Mouse (Mus musculus): ENCODE data around the gene Mtmr4. TPM values are rescaled to one million over a fixed set of nuclear protein-coding genes. Genes with fewer than 3 reads are reported as not detected.
A peak's percentile ranks its signal among the peaks of the same experiment; 100 is the strongest.

Gene Mtmr4
- polyA plus RNA-seq, 1 experiment from 2014 or later, result 19.8 TPM

DNA sequence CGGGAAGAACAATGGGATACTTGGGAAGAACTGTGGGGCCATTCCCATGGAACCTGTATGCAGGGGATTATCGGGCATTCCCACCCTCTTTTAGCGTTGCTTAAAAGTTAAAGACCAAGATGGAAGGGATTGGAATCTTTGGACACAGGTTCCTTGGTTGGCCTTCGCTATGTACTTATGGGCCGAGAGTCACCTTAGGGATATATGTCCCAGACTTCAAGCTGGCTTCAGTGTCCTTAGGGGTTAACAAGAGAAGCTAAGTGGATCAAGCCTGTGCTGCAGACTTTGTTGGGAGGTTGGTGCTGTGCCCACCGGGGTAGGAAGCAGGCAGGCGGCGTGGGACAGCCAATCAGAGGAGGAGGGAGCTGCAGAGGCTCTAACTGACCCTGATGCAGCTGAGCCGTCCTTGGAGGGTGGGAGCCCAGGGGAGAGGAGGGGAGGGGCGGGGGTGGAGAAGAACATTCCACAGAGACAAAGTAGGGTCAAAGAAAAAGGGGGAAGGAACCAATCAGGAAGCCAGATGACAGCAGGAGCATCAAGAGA is 11.3 kb upstream of the Mtmr4 start:
- no peak overlapping the region for H3K27ac ChIP-seq
- H3K9me3 ChIP-seq (replicated peaks; ENCODE audit: low read length), result no peaks in the 10 kb centered on the region
- TF ChIP-seq CTCF (IDR thresholded peaks at IDR 0.05; ENCODE audit: low read depth), result no peak
- H3K36me3 ChIP-seq (ENCODE audit: insufficient read depth, low read length), result no peaks in the 10 kb centered on the region
- ATAC-seq (replicated peaks; ENCODE audit: low FRiP score, low read depth) (no peak), DNase-seq (ENCODE audit: low spot score) (no peak)
- H3K9ac ChIP-seq (ENCODE audit: low read depth, low read length), result no peak overlapping the region
- 0 out of 2 replicates have a peak overlapping the region, but pooled peaks have one; percentile 18 for H3K4me2 ChIP-seq (ENCODE audit: low read length)
- no peak overlapping the region for H3K4me3 ChIP-seq (replicated peaks; ENCODE audit: low read depth, low read length)
- 60% methylated on average over 9 of the region's 10 CpGs for WGBS
- peaks cover 23% of the 10 kb centered on the region for H3K4me1 ChIP-seq (replicated peaks; ENCODE audit: insufficient read depth, low read length)
- no peaks in the 10 kb centered on the region for H3K27me3 ChIP-seq (ENCODE audit: insufficient read depth, low read length)

DNA sequence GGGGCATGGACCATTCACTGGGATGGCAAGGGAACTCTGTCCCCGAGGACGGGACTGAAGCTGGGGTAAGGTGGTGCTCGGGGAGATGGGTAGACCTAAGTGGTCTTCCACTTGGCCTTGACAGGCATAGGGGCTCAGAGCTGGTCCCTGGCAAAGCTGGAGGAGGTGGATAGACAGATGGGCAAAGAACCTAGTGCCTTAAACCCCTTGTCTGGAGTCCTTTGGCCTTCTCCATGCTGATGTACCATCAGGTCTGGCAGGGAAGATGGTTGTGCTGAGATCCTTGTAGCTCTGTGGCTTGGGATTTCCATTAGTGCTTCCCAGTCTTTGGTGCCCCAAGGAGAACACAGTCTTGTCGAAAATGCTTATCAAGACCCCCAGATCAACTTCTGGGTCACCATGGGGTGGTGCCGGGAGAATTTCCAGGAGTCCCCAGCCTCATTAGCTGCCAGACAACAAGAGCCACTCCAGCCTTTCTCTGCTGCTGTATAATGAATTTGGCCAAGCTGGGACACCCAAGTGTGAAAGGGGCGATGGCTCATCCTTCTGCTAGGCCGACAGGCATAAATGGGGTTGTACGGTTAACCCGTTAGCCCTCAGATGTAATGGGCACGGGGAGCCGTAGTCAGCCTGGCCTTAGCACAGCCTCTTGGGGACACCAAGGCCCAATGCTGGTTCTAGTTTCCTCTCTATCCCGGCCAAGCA is 10.6 kb upstream of the Mtmr4 start:
- no peak overlapping the region for H3K9ac ChIP-seq (ENCODE audit: low read depth, low read length)
- no peaks in the 10 kb centered on the region for H3K27me3 ChIP-seq (ENCODE audit: insufficient read depth, low read length)
- 84% methylated on average over 12 of the region's 12 CpGs for WGBS
- TF ChIP-seq CTCF (IDR thresholded peaks at IDR 0.05; ENCODE audit: low read depth), result no peak
- ATAC-seq (replicated peaks; ENCODE audit: low FRiP score, low read depth), result no peak
- no peaks in the 10 kb centered on the region for H3K9me3 ChIP-seq (replicated peaks; ENCODE audit: low read length)
- no peak for DNase-seq (ENCODE audit: low spot score)
- H3K36me3 ChIP-seq (ENCODE audit: insufficient read depth, low read length), result no peaks in the 10 kb centered on the region
- no peak overlapping the region for H3K4me2 ChIP-seq (ENCODE audit: low read length)
- no peak overlapping the region for H3K27ac ChIP-seq
- no peak overlapping the region for H3K4me3 ChIP-seq (replicated peaks; ENCODE audit: low read depth, low read length)
- peaks cover 24% of the 10 kb centered on the region for H3K4me1 ChIP-seq (replicated peaks; ENCODE audit: insufficient read depth, low read length)

DNA sequence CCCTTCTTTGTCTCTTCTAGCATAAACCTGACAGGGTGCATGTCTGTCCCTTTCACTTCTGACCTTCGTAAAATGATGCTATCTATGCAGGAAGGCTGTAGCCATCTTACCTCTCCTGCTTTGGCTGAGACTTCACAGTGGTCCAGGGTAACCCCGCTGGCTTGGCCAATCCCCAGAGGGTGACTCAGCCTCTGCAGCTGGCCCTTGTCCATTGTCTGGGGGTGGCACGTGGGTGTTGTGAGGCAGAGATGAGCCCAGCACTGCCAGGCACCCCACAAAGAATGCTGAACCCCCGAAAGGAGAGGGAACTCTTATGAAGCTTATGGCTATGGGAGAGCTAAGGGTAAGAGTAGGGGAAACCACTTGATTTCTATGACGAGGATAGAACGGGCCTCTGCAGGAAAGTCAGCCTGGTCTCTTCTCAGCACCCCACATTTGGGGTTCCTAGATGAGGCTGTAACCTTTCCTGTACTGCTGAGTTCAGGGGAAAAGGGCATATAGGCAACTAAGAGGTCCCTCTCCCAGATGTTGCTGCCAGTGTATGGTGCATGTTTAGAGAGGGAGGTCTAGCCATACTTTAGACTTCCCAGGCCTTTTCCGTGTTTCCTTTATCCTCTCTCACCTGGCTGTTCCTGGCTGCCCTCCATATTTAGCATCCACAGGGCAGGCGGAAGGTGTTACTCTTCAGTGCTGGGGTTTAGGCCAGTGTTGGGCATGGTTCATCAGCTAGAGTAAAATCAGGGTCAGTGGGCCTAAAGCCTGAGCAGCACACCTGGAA is 9.8 kb upstream of the Mtmr4 start:
- no peaks in the 10 kb centered on the region for H3K27me3 ChIP-seq (ENCODE audit: insufficient read depth, low read length)
- no peaks in the 10 kb centered on the region for H3K9me3 ChIP-seq (replicated peaks; ENCODE audit: low read length)
- no peak overlapping the region for H3K4me2 ChIP-seq (ENCODE audit: low read length)
- no peak overlapping the region for H3K9ac ChIP-seq (ENCODE audit: low read depth, low read length)
- DNase-seq (ENCODE audit: low spot score) (no peak), ATAC-seq (replicated peaks; ENCODE audit: low FRiP score, low read depth) (no peak)
- no peaks in the 10 kb centered on the region for H3K36me3 ChIP-seq (ENCODE audit: insufficient read depth, low read length)
- H3K4me3 ChIP-seq (replicated peaks; ENCODE audit: low read depth, low read length), result no peak overlapping the region
- no peak overlapping the region for H3K27ac ChIP-seq
- peaks cover 22% of the 10 kb centered on the region for H3K4me1 ChIP-seq (replicated peaks; ENCODE audit: insufficient read depth, low read length)
- no peak for TF ChIP-seq CTCF (IDR thresholded peaks at IDR 0.05; ENCODE audit: low read depth)
- WGBS, result 81% methylated on average over 8 of the region's 8 CpGs

DNA sequence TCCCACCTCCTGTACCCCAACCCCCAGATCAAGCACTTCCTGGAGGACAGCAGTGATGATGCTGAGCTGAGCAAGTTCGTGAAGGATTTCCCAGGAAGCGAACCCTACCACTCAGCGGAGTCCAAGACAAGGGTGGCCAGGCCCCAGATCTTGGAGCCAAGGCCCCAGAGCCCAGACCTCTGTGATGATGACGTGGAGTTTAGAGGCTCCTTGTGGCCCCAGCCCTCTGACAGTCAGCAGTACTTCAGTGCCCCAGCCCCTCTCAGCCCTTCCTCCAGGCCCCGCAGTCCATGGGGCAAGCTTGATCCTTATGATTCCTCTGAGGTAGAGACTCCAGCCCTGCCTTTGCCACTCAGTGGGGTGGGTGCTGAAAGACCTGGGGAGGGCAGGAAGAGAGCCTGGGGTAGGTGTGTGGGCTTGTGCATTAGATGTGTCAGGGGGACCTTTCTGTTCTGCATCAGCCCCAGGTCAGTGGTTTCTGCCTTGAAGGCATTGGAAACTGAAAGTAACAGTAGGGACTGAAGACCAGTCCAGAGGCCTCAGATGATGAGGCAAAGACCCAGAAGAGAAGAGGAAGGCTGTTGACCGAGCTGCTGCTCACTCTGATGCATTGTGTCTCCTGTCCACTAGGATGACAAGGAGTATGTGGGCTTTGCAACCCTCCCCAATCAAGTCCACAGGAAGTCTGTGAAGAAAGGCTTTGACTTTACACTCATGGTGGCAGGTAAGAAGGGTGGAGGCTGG is 8.5 kb upstream of the Mtmr4 start:
- ATAC-seq (replicated peaks; ENCODE audit: low FRiP score, low read depth), result no peak
- no peak overlapping the region for H3K27ac ChIP-seq
- H3K4me2 ChIP-seq (ENCODE audit: low read length), result no peak overlapping the region
- H3K9me3 ChIP-seq (replicated peaks; ENCODE audit: low read length), result no peaks in the 10 kb centered on the region
- no peak for DNase-seq (ENCODE audit: low spot score)
- H3K4me1 ChIP-seq (replicated peaks; ENCODE audit: insufficient read depth, low read length), result peaks cover 15% of the 10 kb centered on the region
- H3K4me3 ChIP-seq (replicated peaks; ENCODE audit: low read depth, low read length), result no peak overlapping the region
- H3K9ac ChIP-seq (ENCODE audit: low read depth, low read length), result no peak overlapping the region
- 0 out of 2 replicates have a peak, but pooled peaks cover 3% of the 10 kb centered on the region for H3K36me3 ChIP-seq (ENCODE audit: insufficient read depth, low read length)
- H3K27me3 ChIP-seq (ENCODE audit: insufficient read depth, low read length), result no peaks in the 10 kb centered on the region
- WGBS, result 76% methylated on average over 6 of the region's 6 CpGs
- no peak for TF ChIP-seq CTCF (IDR thresholded peaks at IDR 0.05; ENCODE audit: low read depth)

DNA sequence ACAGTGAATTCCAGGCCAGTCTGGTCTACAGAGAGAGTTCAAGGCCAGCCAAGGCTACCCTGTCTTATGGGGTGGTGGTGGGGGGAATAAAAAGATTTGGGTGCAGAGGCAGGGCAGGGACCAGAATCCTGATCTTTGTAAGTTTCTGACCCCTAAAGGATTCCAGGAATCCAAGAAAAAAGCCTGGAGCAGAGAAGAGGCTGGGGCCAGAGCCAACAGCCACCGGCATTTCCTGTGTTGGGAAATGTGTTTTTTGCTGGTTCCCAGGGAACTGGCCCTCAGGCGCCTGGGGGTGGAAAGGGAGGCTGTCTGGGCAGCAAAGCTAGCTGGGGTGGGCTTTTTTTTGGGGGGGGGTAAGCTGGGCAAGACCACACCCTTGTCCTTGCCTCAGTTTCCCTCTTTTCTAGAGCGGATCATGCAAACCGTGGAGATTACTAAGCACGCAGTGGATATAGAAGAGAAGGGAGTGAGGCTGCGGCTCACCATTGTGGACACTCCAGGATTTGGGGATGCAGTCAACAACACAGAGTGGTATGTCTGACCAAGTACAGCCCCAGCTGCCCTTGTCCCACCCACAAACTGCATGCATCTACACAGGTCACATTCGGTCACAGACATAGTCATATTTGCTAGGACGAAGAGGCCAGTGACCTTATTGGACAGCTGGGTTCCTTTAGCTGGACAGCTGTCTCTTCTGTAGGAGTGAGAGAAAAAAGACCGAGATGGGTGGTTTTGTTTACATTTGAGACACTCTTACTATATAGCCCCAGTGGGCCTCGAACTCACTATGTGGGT is 7.1 kb upstream of the Mtmr4 start:
- Histone ChIP-seq H3K9ac (ENCODE audit: low read depth, low read length) (no peak overlapping the region), H3K27ac (peak overlapping the region; percentile 55), H3K36me3 (ENCODE audit: insufficient read depth, low read length) (0 out of 2 replicates have a peak, but pooled peaks cover 3% of the 10 kb centered on the region), H3K4me2 (ENCODE audit: low read length) (no peak overlapping the region), H3K9me3 (replicated peaks; ENCODE audit: low read length) (no peaks in the 10 kb centered on the region), H3K4me1 (replicated peaks; ENCODE audit: insufficient read depth, low read length) (peaks cover 7% of the 10 kb centered on the region), H3K4me3 (replicated peaks; ENCODE audit: low read depth, low read length) (no peak overlapping the region), H3K27me3 (ENCODE audit: insufficient read depth, low read length) (no peaks in the 10 kb centered on the region)
- peak; percentile 34; the same call in 1 of the 2 replicates for ATAC-seq (replicated peaks; ENCODE audit: low FRiP score, low read depth)
- TF ChIP-seq CTCF (IDR thresholded peaks at IDR 0.05; ENCODE audit: low read depth), result no peak
- 62% methylated on average over 10 of the region's 10 CpGs for WGBS
- DNase-seq (ENCODE audit: low spot score), result peak; percentile 79
